Mouse (Mus musculus): ENCODE measurements at regions not wholly inside any gene's neighbourhood (a gene's known extent, or its start where the extent isn't known, plus 50 kb on each side); places are given as distances from the start of the nearest gene placed in this dataset.

DNA sequence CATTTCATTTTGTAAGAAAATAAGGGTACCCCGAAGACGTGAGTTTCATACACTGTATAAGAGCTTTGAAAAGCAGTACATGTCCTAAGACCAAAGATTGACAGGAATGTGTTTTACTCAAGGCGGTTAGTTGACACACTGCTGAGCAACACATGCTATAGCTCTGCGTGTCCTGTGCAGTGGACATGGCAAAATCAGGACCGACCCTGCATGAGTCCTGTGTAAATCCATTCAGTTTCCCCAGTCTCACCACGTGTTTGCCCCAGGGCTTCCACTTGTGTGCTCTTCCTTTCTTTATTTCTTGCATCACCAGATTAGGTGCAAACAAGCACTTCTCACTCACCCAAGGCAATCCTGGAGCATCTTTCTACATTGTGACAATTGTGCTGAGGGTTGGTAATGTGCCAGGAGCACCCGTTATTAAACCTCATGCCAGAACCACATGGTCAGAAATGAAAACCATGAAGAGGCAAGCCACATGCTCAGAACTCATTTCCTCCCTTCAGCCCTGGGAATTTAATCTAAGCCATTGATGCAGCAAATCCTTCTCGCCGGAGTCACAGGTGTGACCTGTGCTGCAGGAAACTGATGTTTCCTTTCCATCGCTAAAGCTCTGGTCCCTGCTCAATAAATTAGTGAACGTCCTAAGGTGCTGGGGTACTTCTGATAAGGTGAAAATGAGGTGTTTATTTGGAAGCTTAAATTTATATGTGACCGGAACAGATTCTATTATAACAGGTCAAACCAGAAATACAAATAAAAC, 261.2 kb upstream of the Zwint start:
- H3K9me3 ChIP-seq: no peaks in the 10 kb centered on the region
- H3K27ac ChIP-seq: no peak overlapping the region
- H3K36me3 ChIP-seq: no peaks in the 10 kb centered on the region
- no peaks in the 10 kb centered on the region for H3K27me3 ChIP-seq (replicated peaks)
- no peaks in the 10 kb centered on the region for H3K4me1 ChIP-seq (replicated peaks)
- no peak overlapping the region for H3K4me3 ChIP-seq (replicated peaks)
- WGBS: 86% methylated on average over 12 of the region's 12 CpGs
- no peak overlapping the region for H3K9ac ChIP-seq
- no peak overlapping the region for H3K4me2 ChIP-seq (replicated peaks)
- ATAC-seq: no peak

DNA sequence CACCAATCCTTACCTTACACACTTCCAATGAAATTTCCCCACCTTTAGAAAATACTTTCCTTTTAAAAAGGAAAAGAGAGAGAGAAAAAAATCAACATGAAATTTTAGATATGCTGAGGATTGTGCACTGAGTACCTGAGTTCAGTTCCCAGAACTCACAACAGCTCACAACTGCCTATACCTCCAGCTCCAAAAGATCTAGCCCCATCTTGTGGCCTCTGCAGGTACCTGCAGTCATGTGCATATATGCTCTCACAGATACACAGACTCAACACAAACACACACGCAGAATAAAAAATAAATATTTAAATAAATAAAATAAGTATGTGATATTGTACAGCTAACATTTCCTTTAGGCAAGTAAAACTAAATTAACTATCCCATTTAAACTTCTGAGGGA, 260.3 kb upstream of the Zwint start:
- H3K4me1 ChIP-seq (replicated peaks): no peaks in the 10 kb centered on the region
- no peaks in the 10 kb centered on the region for H3K36me3 ChIP-seq
- no peak overlapping the region for H3K4me2 ChIP-seq (replicated peaks)
- 98% methylated on average over 1 of the region's 1 CpGs for WGBS
- H3K27ac ChIP-seq: no peak overlapping the region
- no peaks in the 10 kb centered on the region for H3K9me3 ChIP-seq
- ATAC-seq: no peak
- no peaks in the 10 kb centered on the region for H3K27me3 ChIP-seq (replicated peaks)
- H3K4me3 ChIP-seq (replicated peaks): no peak overlapping the region
- no peak overlapping the region for H3K9ac ChIP-seq

DNA sequence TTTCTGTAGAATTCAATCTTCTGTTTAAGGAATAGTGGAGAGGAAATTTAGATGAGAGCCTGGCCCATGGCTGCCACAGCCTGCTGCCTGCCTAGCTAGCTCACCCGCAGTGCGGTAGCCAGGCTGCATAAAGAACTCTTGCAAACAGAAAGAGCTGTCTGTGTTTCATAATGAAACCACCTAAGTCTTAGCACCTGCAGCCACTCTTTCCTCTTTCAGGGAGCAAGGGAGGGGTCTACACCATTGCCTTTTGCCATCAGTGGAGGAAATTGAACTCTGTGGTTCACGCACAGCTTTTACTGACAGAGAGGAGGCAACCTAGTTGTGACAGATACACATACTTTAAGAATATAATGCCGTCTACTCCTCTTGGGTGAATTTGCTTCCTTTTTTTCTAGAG, 251.4 kb upstream of the Zwint start:
- Histone ChIP-seq H3K9ac (no peak overlapping the region), H3K4me2 (replicated peaks) (no peak overlapping the region), H3K9me3 (no peaks in the 10 kb centered on the region), H3K4me3 (replicated peaks) (no peak overlapping the region), H3K27ac (no peak overlapping the region), H3K4me1 (replicated peaks) (no peaks in the 10 kb centered on the region), H3K36me3 (no peaks in the 10 kb centered on the region), H3K27me3 (replicated peaks) (no peaks in the 10 kb centered on the region)
- ATAC-seq: no peak
- 80% methylated on average over 4 of the region's 4 CpGs for WGBS

DNA sequence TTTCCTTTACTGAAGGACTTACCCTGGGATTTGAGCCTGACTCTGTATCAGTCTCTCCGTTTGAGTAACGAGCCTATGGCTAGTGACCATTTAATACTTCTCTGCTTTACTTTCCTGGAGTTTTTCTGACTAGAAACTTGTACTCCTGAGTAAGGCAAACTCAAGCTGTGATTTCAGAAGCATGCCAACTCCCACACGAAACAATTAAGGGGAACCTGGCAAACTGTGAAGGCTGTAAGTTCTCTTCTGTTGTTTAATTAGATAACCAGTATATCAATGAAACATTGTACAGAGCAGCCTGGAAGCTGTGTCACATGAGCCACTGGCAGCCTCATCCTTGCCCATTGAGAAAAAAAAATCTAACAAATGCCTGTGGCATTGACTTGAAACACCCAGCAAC, 244.3 kb upstream of the Zwint start:
- 81% methylated on average over 3 of the region's 3 CpGs for WGBS
- no peak for ATAC-seq
- no peaks in the 10 kb centered on the region for H3K36me3 ChIP-seq
- no peak overlapping the region for H3K4me2 ChIP-seq (replicated peaks)
- H3K9ac ChIP-seq: no peak overlapping the region
- H3K9me3 ChIP-seq: no peaks in the 10 kb centered on the region
- H3K27me3 ChIP-seq (replicated peaks): no peaks in the 10 kb centered on the region
- H3K4me1 ChIP-seq (replicated peaks): no peaks in the 10 kb centered on the region
- H3K4me3 ChIP-seq (replicated peaks): no peak overlapping the region
- no peak overlapping the region for H3K27ac ChIP-seq

DNA sequence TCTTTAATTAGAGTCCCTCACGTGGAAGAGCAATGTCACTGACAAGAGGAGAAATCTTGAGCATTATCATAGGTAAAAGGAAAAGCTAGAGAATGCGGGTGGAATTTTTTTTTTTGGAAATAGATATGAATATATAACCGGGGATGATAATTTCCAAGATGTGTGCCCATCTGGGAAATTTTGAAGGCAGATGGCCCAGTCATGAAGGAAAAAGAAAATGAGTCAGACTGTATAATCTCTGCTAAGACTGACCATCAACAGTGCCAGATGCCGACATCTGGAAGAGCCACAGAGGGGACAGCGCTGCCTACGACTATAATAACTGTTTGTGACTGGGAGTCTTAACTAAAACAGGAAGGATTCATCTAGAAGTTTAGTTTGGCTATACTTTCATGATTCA, 243.0 kb upstream of the Zwint start:
- H3K9ac ChIP-seq: no peak overlapping the region
- no peak for ATAC-seq
- no peaks in the 10 kb centered on the region for H3K4me1 ChIP-seq (replicated peaks)
- WGBS: 72% methylated on average over 6 of the region's 6 CpGs
- H3K4me2 ChIP-seq (replicated peaks): no peak overlapping the region
- H3K9me3 ChIP-seq: no peaks in the 10 kb centered on the region
- H3K4me3 ChIP-seq (replicated peaks): no peak overlapping the region
- no peaks in the 10 kb centered on the region for H3K36me3 ChIP-seq
- H3K27ac ChIP-seq: no peak overlapping the region
- H3K27me3 ChIP-seq (replicated peaks): no peaks in the 10 kb centered on the region

DNA sequence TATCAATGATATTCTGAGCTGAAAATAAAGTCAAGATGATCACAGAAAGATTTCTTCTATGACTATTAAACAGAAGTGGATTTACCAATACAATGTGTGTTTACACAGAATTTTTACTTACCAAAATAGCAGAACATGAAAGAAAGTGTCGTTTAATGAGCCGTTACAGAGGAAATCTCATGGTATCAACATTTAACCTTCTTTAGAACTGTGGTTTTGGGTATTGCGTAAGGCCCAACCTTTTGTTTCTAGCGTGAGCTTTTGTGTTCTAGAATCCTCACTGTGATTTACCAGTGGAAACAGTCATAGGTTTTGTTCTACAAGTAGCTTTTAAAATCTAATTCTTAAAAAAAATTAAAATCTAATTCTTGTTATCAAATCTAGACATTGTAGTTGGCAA, 200.0 kb upstream of the Zwint start:
- H3K27me3 ChIP-seq (replicated peaks): no peaks in the 10 kb centered on the region
- no peak overlapping the region for H3K27ac ChIP-seq
- no peaks in the 10 kb centered on the region for H3K9me3 ChIP-seq
- H3K9ac ChIP-seq: no peak overlapping the region
- no peaks in the 10 kb centered on the region for H3K4me1 ChIP-seq (replicated peaks)
- H3K36me3 ChIP-seq: no peaks in the 10 kb centered on the region
- ATAC-seq: no peak
- no peak overlapping the region for H3K4me3 ChIP-seq (replicated peaks)
- no peak overlapping the region for H3K4me2 ChIP-seq (replicated peaks)
- 91% methylated on average over 4 of the region's 4 CpGs for WGBS

DNA sequence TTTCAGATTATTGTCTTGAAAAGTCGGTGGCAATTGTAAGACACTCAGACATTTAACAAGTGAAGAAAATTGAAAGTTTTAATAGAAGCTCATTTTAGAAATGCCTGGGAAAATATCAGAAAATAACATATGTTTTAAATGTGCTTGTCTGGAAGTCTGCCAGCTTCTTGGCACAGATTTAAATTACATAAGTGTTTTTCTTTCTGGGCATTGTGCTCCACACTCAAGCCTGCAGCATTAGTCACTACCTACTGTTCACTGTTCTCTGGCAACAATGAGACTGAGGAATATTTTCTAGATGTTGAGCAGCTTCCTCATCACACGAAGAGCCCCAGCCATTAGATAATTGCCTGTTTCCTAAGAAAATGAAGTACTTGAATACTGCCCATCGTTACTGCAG, 170.3 kb upstream of the Zwint start:
- H3K27me3 ChIP-seq (replicated peaks): no peaks in the 10 kb centered on the region
- H3K4me1 ChIP-seq (replicated peaks): no peaks in the 10 kb centered on the region
- no peak overlapping the region for H3K4me3 ChIP-seq (replicated peaks)
- no peak overlapping the region for H3K9ac ChIP-seq
- H3K4me2 ChIP-seq (replicated peaks): no peak overlapping the region
- no peak for ATAC-seq
- no peak overlapping the region for H3K27ac ChIP-seq
- no peaks in the 10 kb centered on the region for H3K36me3 ChIP-seq
- no peaks in the 10 kb centered on the region for H3K9me3 ChIP-seq
- WGBS: 59% methylated on average over 3 of the region's 3 CpGs

DNA sequence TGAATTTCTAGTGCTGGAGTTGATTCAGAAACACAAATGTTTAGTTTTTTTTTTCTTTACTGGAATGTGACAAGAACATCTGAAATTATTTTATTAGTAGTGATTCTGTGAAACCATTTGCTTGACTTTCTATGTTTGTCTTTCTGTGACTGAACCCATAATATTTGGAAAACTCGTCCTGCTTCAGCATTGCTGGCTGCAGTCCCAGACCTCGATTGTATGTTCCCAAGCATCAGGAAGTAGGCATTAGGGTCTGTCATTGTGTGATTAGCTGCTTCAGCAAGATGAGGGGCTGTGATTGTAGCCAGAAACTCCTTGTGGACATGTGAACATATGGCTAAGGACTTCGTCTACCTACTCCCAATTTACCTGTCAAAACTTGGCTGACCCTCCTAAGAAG, 122.2 kb upstream of the Zwint start:
- no peak overlapping the region for H3K9ac ChIP-seq
- no peaks in the 10 kb centered on the region for H3K36me3 ChIP-seq
- no peaks in the 10 kb centered on the region for H3K4me1 ChIP-seq (replicated peaks)
- no peak overlapping the region for H3K4me2 ChIP-seq (replicated peaks)
- WGBS: 34% methylated on average over 3 of the region's 3 CpGs
- no peak; the same call in 1 of the 2 replicates for ATAC-seq
- H3K27ac ChIP-seq: no peak overlapping the region
- no peak overlapping the region for H3K4me3 ChIP-seq (replicated peaks)
- no peaks in the 10 kb centered on the region for H3K27me3 ChIP-seq (replicated peaks)
- H3K9me3 ChIP-seq: no peaks in the 10 kb centered on the region

DNA sequence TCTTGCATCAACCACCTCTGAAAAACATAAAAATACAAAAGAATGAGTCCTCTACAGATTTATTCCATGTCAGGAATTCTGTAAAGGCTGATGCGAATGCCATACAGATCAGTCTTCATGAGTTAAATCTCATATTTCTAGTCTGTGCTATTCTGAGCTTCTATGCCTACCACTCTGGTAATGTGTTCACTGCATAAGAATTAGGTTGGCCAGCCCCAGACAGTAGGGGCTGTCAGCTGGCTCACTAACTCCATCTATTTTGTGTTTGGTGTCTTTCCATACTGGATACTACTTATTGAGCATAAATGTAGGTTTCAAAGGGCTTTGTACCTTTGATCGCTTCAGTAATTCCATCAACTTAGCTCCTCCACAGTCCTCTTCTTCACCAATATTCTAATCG, 121.2 kb upstream of the Zwint start:
- H3K4me1 ChIP-seq (replicated peaks): no peaks in the 10 kb centered on the region
- ATAC-seq: no peak
- H3K4me3 ChIP-seq (replicated peaks): no peak overlapping the region

DNA sequence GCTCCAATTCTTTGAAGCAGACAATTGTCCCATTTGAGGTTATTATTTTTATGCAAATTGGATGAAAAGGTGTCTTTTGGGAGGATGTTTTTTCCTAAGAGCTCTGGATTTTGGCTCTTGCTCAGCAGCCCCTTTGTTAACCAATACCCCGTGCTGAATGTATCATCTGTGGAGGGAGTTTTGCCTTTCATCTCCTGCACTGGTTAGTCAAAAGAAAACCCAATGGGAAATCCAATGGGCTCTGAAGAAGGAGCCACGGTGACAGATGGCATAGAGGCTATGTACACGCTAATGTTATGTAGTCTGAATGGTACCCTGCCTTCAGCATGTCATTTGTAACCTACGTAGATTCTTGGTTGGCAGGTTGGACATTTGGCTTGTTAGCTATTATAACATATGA, 120.8 kb upstream of the Zwint start:
- Histone ChIP-seq H3K4me1 (replicated peaks) (no peaks in the 10 kb centered on the region), H3K9me3 (no peaks in the 10 kb centered on the region), H3K4me3 (replicated peaks) (no peak overlapping the region), H3K4me2 (replicated peaks) (no peak overlapping the region), H3K36me3 (no peaks in the 10 kb centered on the region), H3K27ac (no peak overlapping the region), H3K27me3 (replicated peaks) (no peaks in the 10 kb centered on the region), H3K9ac (no peak overlapping the region)
- no peak for ATAC-seq
- WGBS: 89% methylated on average over 4 of the region's 4 CpGs

More for the DNA sequence above, 121.2 kb upstream of the Zwint start:
- no peaks in the 10 kb centered on the region for H3K27me3 ChIP-seq (replicated peaks)
- no peaks in the 10 kb centered on the region for H3K36me3 ChIP-seq
- 89% methylated on average over 3 of the region's 3 CpGs for WGBS
- no peak overlapping the region for H3K9ac ChIP-seq
- H3K4me2 ChIP-seq (replicated peaks): no peak overlapping the region
- H3K9me3 ChIP-seq: no peaks in the 10 kb centered on the region
- H3K27ac ChIP-seq: no peak overlapping the region

DNA sequence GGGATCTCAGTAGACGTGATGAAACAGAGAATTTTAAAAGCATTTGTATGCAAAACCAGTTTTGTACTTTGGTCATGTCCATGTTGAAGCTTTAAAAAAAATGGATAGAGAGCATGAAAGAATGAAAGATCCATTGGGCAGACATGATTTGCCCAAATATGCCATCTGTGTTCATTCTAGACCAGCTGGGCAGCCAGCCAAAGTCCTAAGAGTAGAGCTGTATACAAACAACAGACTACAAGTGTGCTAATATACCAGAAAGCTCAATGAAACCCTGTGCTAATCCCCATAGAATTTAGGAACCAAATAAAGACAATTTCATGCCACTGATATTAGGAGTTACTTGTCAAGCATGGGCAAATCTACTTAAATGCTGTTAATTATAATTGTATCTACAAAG, 105.1 kb upstream of the Zwint start:
- no peak overlapping the region for H3K27ac ChIP-seq
- no peaks in the 10 kb centered on the region for H3K27me3 ChIP-seq (replicated peaks)
- no peaks in the 10 kb centered on the region for H3K36me3 ChIP-seq
- no peak overlapping the region for H3K4me2 ChIP-seq (replicated peaks)
- WGBS: 78% methylated on average over 1 of the region's 1 CpGs
- ATAC-seq: no peak
- H3K4me1 ChIP-seq (replicated peaks): no peaks in the 10 kb centered on the region
- H3K9me3 ChIP-seq: no peaks in the 10 kb centered on the region
- H3K9ac ChIP-seq: no peak overlapping the region
- H3K4me3 ChIP-seq (replicated peaks): no peak overlapping the region

DNA sequence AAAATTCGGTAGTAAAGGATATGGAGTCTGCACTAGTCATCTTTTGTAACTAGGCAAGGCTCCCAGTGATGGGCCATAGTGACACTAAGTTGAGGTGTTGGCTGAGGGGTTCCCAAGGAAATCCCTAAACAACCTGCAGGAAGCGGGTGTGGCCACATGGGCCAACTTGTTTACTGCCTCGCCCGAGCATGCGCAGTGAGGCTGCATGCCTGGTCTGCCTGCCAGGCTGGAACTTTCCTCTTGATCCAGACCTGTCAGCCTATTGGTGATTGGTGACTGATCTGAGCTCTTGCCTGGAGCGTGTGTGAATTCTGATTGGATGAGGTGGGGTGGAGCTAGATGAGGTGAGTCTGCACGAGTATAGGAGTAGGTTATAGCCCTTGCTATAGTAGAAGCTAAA, 103.1 kb upstream of the Zwint start:
- no peak overlapping the region for H3K4me2 ChIP-seq (replicated peaks)
- no peak overlapping the region for H3K27ac ChIP-seq
- no peaks in the 10 kb centered on the region for H3K27me3 ChIP-seq (replicated peaks)
- WGBS: 75% methylated on average over 7 of the region's 7 CpGs
- no peaks in the 10 kb centered on the region for H3K9me3 ChIP-seq
- no peaks in the 10 kb centered on the region for H3K4me1 ChIP-seq (replicated peaks)
- H3K4me3 ChIP-seq (replicated peaks): no peak overlapping the region
- no peaks in the 10 kb centered on the region for H3K36me3 ChIP-seq
- H3K9ac ChIP-seq: no peak overlapping the region
- no peak for ATAC-seq

DNA sequence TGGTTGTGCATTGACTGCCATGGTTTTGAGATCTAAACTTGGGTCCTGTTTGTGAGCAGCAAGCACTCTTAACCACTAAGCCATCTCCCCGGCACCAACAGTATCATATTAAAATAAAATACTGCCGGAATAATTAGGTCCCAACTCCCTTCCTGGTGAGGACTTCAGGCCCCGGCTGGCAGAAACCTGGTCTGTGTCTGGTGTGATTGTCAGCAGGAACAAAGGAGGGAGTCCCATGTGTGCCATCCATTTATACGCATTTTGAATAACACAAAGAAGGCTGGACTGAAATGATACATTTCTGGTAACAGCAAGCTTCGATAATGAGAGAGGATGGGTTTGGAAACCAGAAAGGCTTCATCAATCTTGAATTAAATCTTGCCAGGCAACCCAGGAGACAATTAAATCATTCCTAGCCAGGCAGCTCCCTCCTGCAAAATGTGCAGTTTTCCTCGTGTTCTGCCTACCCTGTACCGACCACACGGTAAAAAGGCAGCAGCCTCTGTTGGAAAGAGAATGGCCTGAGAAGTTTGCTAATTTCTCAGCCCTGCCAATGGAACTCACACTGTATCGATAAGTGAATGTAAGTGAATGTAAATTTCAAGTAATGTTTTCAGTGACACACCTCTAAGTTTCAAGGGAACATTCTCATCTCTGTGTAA, 80.5 kb upstream of the Zwint start:
- H3K9me3 ChIP-seq: no peaks in the 10 kb centered on the region
- no peak for ATAC-seq

More for the DNA sequence above, 80.5 kb upstream of the Zwint start:
- Histone ChIP-seq H3K27ac (no peak overlapping the region), H3K36me3 (no peaks in the 10 kb centered on the region), H3K4me2 (replicated peaks) (no peak overlapping the region), H3K9ac (no peak overlapping the region), H3K4me1 (replicated peaks) (no peaks in the 10 kb centered on the region), H3K4me3 (replicated peaks) (no peak overlapping the region), H3K27me3 (replicated peaks) (no peaks in the 10 kb centered on the region)
- WGBS: 75% methylated on average over 9 of the region's 9 CpGs

Data from intestine, embryonic 15.5 days (tissue).